Mouse (Mus musculus): Measurements from ENCODE around the gene Padi4.
A peak's percentile ranks its signal among the peaks of the same experiment; 100 is the strongest.

Padi4 gene

GRCm38 (mm10) chr4:140741401-140741800, 32.6 kb downstream of the Padi4 start:
- no peak for DNase-seq (ENCODE audit: low spot score in 2 of 2)

- DNase-seq (ENCODE audit: low spot score in 2 of 2): peak in 1 of 2 experiments; percentile 53
Measured at GRCm38 (mm10) chr4:140740655-140741054, 33.4 kb downstream of the Padi4 start.

- no peak for DNase-seq (ENCODE audit: low spot score in 2 of 2)
Measured at GRCm38 (mm10) chr4:140732871-140733270, 41.2 kb downstream of the Padi4 start.

GRCm38 (mm10) chr4:140731654-140732053, 42.4 kb downstream of the Padi4 start:
- no peak for DNase-seq (ENCODE audit: low spot score in 2 of 2)

GRCm38 (mm10) chr4:140726907-140727306, 47.1 kb downstream of the Padi4 start:
- no peak for DNase-seq (ENCODE audit: low spot score in 2 of 2)

- DNase-seq (ENCODE audit: low spot score in 2 of 2): no peak
Measured at GRCm38 (mm10) chr4:140724739-140725138, 49.3 kb downstream of the Padi4 start.

GRCm38 (mm10) chr4:140723801-140724200, 50.2 kb downstream of the Padi4 start:
- no peak for DNase-seq (ENCODE audit: low spot score in 2 of 2)

GRCm38 (mm10) chr4:140723192-140723591, 50.8 kb downstream of the Padi4 start:
- DNase-seq (ENCODE audit: low spot score in 2 of 2): no peak

- DNase-seq (ENCODE audit: low spot score in 2 of 2): no peak
Measured at GRCm38 (mm10) chr4:140722710-140723109, 51.3 kb downstream of the Padi4 start.

GRCm38 (mm10) chr4:140721968-140722490, 52.0 kb downstream of the Padi4 start:
- no peak for DNase-seq (ENCODE audit: low spot score in 2 of 2)

- no peak for DNase-seq (ENCODE audit: low spot score in 2 of 2)
Measured at GRCm38 (mm10) chr4:140720091-140720490, 53.9 kb downstream of the Padi4 start.

GRCm38 (mm10) chr4:140718436-140718835, 55.6 kb downstream of the Padi4 start:
- DNase-seq (ENCODE audit: low spot score in 2 of 2): no peak

- no peak for DNase-seq (ENCODE audit: low spot score in 2 of 2)
Measured at GRCm38 (mm10) chr4:140716994-140717393, 57.0 kb downstream of the Padi4 start.

- DNase-seq (ENCODE audit: low spot score in 2 of 2): no peak
Measured at GRCm38 (mm10) chr4:140714586-140714985, 59.5 kb downstream of the Padi4 start.

- DNase-seq (ENCODE audit: low spot score in 2 of 2): peak; percentile 65 to 83
Measured at GRCm38 (mm10) chr4:140713480-140714365, 60.3 kb downstream of the Padi4 start.

- DNase-seq (ENCODE audit: low spot score in 2 of 2): no peak
Measured at GRCm38 (mm10) chr4:140711360-140711759, 62.7 kb downstream of the Padi4 start.

- no peak for DNase-seq (ENCODE audit: low spot score in 2 of 2)
Measured at GRCm38 (mm10) chr4:140710781-140711180, 63.3 kb downstream of the Padi4 start.

- no peak for DNase-seq (ENCODE audit: low spot score in 2 of 2)
Measured at GRCm38 (mm10) chr4:140709617-140710016, 64.4 kb downstream of the Padi4 start.

- no peak for DNase-seq (ENCODE audit: low spot score in 2 of 2)
Measured at GRCm38 (mm10) chr4:140709111-140709510, 64.9 kb downstream of the Padi4 start.

- DNase-seq (ENCODE audit: low spot score in 2 of 2): no peak
Measured at GRCm38 (mm10) chr4:140708297-140708927, 65.6 kb downstream of the Padi4 start.

- DNase-seq (ENCODE audit: low spot score in 2 of 2): no peak
Measured at GRCm38 (mm10) chr4:140707615-140708014, 66.4 kb downstream of the Padi4 start.

- no peak for DNase-seq (ENCODE audit: low spot score in 2 of 2)
Measured at GRCm38 (mm10) chr4:140704166-140704565, 69.9 kb downstream of the Padi4 start.

GRCm38 (mm10) chr4:140703636-140704035, 70.4 kb downstream of the Padi4 start:
- no peak for DNase-seq (ENCODE audit: low spot score in 2 of 2)
